Mouse (Mus musculus): ENCODE results near the gene Nr2e1. TPM values are rescaled to one million over a fixed set of nuclear protein-coding genes. Genes with fewer than 3 reads are reported as not detected.

The Nr2e1 gene
- polyA plus RNA-seq, 1 experiment from 2014 or later = not detected

DNA sequence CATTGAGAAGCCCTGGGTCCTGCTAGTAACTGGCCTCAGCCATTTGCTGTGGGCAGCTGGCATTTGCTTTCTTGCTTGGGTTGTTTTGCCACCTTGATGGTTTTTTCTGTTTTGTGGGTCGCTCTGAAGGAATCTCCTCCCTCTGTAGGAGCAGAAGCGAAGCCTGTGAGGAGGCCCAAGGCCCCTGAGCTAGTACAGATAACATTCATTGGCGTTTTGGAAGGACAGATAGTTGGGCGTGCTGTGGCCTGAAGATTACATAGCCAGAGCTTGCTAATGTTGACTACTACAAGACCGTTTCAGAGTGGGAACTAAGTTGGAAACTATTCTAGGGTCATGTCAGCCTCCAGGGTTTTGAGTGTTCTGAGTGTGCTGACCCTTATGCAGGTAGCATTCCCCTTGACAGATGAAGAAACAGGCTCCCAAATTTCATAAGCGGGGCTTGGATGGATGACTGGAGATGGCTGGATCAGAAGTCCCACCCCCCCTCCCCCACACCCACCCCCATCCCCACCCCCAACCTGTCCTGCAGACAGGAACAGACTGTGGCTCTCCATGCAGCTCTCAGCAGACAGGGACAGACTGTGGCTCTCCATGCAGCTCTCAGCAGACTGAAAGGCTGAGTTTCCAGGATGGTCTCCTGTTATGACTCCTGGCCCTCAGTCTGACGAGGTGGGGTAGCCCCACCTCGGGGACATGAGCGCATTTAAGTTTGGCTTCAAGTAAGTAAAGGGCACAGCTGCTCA, 45.7 kb downstream of the Nr2e1 start:
- ChIA-PET POLR2A (no interaction called here), CTCF (interaction anchor here (0.9 kb wide), 1 partner anchor 8 kb away, joined by 3 read pairs; no protein-coding TSS in a partner anchor)
- in situ Hi-C loops (cut with MboI; ENCODE audit: low pct_unique_long_range_greater_than_20kb) = no loop called here
- ATAC-seq (no peak), DNase-seq (ENCODE audit: low read depth, low spot score) (no peak)
- H3K27me3 ChIP-seq = no peaks in the 10 kb centered on the region
- no peak for TF ChIP-seq CTCF (IDR thresholded peaks at IDR 0.05)

DNA sequence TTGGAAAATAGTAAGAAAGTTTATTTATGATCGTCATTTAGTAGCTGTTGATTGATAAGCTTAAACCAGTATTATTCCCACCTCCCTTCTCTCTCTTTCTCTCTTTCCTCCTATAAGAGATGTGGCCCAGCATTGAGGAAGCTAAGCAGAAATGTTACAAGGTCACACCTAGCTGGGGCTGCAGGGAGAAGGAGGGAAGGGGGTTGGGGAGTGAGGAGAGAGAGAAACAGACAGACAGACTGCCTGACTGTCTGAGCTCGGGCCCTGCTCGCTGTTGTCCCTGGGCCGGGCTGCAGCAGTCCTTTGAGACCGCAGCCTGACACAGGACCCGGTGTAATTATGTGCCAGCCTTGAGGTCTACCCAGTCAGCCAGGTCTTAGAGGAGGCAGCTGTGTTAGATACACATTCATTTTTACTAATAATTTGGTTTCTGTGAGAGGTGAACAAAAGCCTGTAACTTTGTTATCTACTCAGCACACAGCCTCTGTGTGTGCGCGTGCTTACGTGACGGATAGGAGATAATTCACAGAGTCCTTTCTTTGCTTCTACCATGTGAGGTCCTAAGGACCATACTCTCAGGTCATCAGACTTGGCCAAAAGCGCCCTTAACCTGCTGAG, 49.5 kb downstream of the Nr2e1 start:
- no peak for TF ChIP-seq CTCF (IDR thresholded peaks at IDR 0.05)
- ChIA-PET CTCF (interaction anchor here (1.3 to 1.8 kb wide), 2 partner anchors 11 to 12 kb away, joined by 3 to 4 read pairs; no protein-coding TSS in a partner anchor), POLR2A (no interaction called here)
- no peaks in the 10 kb centered on the region for H3K27me3 ChIP-seq
- DNase-seq (ENCODE audit: low read depth, low spot score) (no peak), ATAC-seq (no peak)
- in situ Hi-C loops (cut with MboI; ENCODE audit: low pct_unique_long_range_greater_than_20kb) = no loop called here

DNA sequence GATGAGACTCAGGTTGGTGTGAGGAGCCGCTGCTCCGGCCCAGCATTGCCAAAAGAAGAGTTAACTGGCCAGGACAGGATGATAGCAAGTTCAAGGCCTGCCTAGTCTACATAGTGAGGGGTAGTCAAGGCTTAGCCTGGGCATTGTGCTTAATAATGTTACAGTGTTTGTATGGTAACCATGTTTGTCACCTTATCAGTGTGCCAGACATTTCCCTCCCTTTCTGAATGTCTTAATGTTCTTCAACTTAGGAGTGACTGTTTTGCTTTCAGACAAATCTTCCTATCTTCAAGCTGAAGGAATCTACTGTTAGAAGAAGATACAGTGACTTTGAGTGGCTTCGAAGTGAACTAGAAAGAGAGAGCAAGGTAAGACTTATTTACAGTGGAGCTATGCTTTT, 57.8 kb downstream of the Nr2e1 start:
- POLR2A ChIA-PET = no interaction called here
- ATAC-seq = no peak
- TF ChIP-seq CTCF (IDR thresholded peaks at IDR 0.05) = no peak
- no peaks in the 10 kb centered on the region for H3K27me3 ChIP-seq
- DNase-seq (ENCODE audit: low read depth, low spot score) = no peak
- CTCF ChIA-PET = no interaction called here
- in situ Hi-C loops (cut with MboI; ENCODE audit: low pct_unique_long_range_greater_than_20kb) = no loop called here

DNA sequence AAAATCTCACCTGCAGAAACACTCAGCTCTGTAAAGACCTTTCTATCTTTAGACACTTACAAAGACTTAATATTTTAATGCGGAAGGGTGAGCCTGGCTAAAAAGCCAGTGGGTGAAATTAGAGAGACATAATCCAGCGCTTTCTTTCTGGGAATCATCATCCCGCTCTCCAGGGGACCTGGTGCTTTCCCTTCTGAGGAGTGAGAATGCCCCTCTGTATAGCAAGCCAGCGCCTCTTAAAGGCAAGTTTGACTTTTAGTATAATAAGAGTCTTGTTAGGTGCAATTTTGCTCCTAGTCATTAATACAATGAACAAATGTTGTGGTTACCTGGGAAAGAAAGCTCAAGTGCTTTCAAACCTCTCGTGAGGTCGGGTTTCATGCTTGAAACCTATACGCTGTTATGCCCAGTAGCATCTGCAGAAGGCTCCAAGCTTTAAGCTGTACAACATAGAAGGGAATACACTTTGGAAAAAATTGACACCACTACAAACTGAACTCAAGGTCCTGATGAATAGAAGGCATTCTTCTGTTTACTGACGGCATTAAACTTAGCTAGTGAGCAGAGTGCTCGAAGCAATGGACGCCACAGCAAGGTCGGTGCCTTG, 59.8 kb downstream of the Nr2e1 start:
- DNase-seq (ENCODE audit: low read depth, low spot score) = no peak
- POLR2A ChIA-PET = interaction anchor here (0.8 kb wide), 1 partner anchor 9 kb away, joined by 3 read pairs; no protein-coding TSS in a partner anchor

DNA sequence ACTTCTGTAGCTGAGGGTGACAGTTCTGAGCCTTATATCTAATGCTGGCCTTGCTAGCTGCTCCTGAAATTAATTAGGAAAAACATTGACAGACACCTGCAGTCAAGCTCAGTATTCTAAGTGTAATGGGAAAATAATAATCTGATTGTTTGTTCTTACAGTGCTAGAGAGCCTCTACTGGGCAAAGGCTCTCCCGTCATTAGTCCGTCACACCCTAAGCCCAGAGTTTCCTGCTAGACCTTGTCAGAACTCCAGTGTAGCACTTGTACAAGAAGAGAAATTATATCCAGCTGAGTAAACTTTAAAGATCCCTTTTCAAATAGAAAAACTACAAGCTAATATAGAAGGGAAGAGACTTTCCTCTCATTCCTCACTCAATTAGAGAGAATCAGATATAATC, 60.5 kb downstream of the Nr2e1 start:
- ChIA-PET POLR2A (interaction anchor here (0.6 to 1.1 kb wide), 3 partner anchors 10 to 57 kb away, joined by 3 to 6 read pairs (median 4); no protein-coding TSS in a partner anchor), CTCF (interaction anchor here (1.0 to 2.5 kb wide), 2 partner anchors 12 to 21 kb away, joined by 4 to 5 read pairs; partner anchors contain the start of gene Snx3)
- in situ Hi-C loops (cut with MboI; ENCODE audit: low pct_unique_long_range_greater_than_20kb) = no loop called here
- ATAC-seq = no peak
- TF ChIP-seq CTCF (IDR thresholded peaks at IDR 0.05) = no peak
- no peaks in the 10 kb centered on the region for H3K27me3 ChIP-seq
- DNase-seq (ENCODE audit: low read depth, low spot score) = no peak

More for the DNA sequence above, 59.8 kb downstream of the Nr2e1 start:
- in situ Hi-C loops (cut with MboI; ENCODE audit: low pct_unique_long_range_greater_than_20kb) = no loop called here
- CTCF ChIA-PET = no interaction called here
- H3K27me3 ChIP-seq = no peaks in the 10 kb centered on the region
- no peak for ATAC-seq
- no peak for TF ChIP-seq CTCF (IDR thresholded peaks at IDR 0.05)

DNA sequence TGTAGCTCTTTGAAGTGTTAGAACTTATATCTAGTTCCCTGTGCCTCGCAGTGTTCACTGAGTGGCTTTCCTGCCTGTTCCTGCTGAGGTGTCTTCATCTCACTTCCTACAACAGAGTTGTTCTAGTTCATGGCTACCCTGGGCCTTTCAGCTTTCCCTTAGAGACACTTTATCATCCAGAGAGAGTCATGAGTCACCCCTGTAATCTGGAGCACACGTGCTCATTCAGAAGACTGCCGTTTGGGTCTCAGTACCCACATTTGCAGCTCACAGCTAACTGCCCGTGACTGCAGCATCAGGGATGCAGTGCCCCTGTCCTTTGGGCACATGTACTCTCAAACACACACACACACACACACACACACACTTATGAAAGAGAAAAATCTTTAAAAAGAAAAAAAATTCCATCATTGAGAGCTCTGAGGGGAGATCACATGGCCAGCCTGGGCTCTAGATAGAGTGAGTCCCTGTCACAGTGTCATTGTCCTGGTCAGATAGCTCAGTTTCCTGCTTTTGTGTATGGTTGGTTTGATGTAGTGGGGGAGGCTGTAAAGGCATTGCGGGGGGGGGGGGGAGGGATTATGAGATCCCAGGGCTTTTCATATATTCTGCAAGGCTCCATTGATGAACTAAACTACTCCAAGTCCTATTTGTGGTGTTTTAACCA, 62.0 kb downstream of the Nr2e1 start:
- ChIA-PET CTCF (interaction anchor here (2.5 kb wide), 1 partner anchor 19 kb away, joined by 5 read pairs; the partner anchor contains the start of gene Snx3), POLR2A (interaction anchor here (0.6 to 1.1 kb wide), 2 partner anchors 20 to 387 kb away, joined by 4 read pairs; partner anchors contain the start of gene Snx3)
- in situ Hi-C loops (cut with MboI; ENCODE audit: low pct_unique_long_range_greater_than_20kb) = no loop called here
- H3K27me3 ChIP-seq = no peaks in the 10 kb centered on the region
- ATAC-seq (no peak), DNase-seq (ENCODE audit: low read depth, low spot score) (no peak)
- no peak for TF ChIP-seq CTCF (IDR thresholded peaks at IDR 0.05)

DNA sequence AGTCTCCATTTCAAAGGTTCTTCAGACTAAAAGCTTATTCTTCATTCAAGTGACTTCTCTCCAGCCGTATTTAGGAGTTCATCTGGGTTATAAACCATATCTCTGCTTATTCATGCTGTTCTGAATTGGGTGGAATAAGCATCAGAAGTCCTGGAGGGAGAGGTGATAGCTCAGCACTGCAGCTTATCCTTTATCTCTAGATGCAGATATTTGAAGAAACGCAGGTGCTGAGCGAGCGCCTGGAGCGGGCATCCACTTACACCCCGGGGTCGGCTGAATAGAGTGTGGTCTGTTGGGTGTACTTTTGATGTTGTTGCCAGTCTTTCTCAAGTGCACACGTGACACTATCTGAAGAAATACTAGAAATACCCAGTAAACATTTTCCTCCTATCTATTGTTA, 65.1 kb downstream of the Nr2e1 start:
- H3K27me3 ChIP-seq = no peaks in the 10 kb centered on the region
- DNase-seq (ENCODE audit: low read depth, low spot score) (no peak), ATAC-seq (no peak)
- CTCF ChIA-PET = interaction anchor here (1.3 kb wide), 1 partner anchor 26 kb away, joined by 3 read pairs; no protein-coding TSS in a partner anchor
- POLR2A ChIA-PET = no interaction called here
- no peak for TF ChIP-seq CTCF (IDR thresholded peaks at IDR 0.05)
- in situ Hi-C loops (cut with MboI; ENCODE audit: low pct_unique_long_range_greater_than_20kb) = no loop called here

DNA sequence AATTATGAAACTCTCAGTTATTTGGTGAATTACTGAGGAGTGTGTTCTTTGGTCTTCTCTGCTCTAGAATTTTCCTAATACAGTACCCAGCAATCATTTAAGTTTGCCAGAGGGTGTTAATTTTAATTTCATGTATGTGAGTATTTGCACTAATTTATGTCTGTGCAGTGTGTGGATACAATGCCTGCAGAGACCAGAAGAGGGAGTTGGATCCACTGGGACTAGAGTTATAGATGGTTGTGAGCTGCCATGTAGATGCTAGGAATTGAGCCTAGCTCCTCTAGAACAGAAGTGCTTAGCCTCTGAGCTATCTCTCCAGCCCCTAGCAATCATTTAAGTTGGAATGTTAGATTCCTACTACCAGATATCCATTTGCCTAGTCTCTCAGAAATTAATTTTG, 69.3 kb downstream of the Nr2e1 start:
- DNase-seq (ENCODE audit: low read depth, low spot score) = no peak
- no peak for TF ChIP-seq CTCF (IDR thresholded peaks at IDR 0.05)
- in situ Hi-C loops (cut with MboI; ENCODE audit: low pct_unique_long_range_greater_than_20kb) = no loop called here

More for the DNA sequence above, 69.3 kb downstream of the Nr2e1 start:
- ChIA-PET CTCF (no interaction called here), POLR2A (no interaction called here)
- H3K27me3 ChIP-seq = no peaks in the 10 kb centered on the region
- no peak for ATAC-seq

Other genes with a start within 250 kb of the Nr2e1 start
- 26.9 TPM for gene Afg1l, start 105.1 kb downstream of the Nr2e1 start, polyA plus RNA-seq (2021)
- 279 TPM for gene Snx3, start 81.6 kb downstream of the Nr2e1 start, polyA plus RNA-seq (2021)
- gene Ostm1, start 190 bp upstream of the Nr2e1 start, polyA plus RNA-seq (2021) = 41.5 TPM
- 94.1 TPM for gene Sec63, start 177.9 kb upstream of the Nr2e1 start, polyA plus RNA-seq (2021)

All from Patski (cell line).